Mouse (Mus musculus): ENCODE results near the gene 4930442H23Rik. TPM values are rescaled to one million over a fixed set of nuclear protein-coding genes. Genes with fewer than 3 reads are reported as not detected.
A peak's percentile ranks its signal among the peaks of the same experiment; 100 is the strongest.

The 4930442H23Rik gene
- total and polyA plus RNA-seq, 3 experiments = not detected

- H3K79me2 ChIP-seq (replicated peaks; ENCODE audit: control insufficient read depth, insufficient read depth, low read length) = no peaks in the 10 kb centered on the region
- H3K4me1 ChIP-seq (ENCODE audit: control insufficient read depth, insufficient read depth, low read length) = peaks cover 5% of the 10 kb centered on the region
- 36% methylated on average over 11 of the region's 11 CpGs for WGBS
- intact Hi-C loops (cut with DNase I) = no loop called here
- H3K36me3 ChIP-seq (ENCODE audit: control insufficient read depth, insufficient read depth, low read length) = no peaks in the 10 kb centered on the region
- peak overlapping the region; percentile 96 for H3K27ac ChIP-seq
- DNase-seq = peak; percentile 48 to 56
- H3K9ac ChIP-seq (ENCODE audit: low read depth, low read length) = peak overlapping the region; percentile 82
- H3K4me3 ChIP-seq = peak overlapping the region; percentile 55
- H3K27me3 ChIP-seq (ENCODE audit: control insufficient read depth, insufficient read depth, low read length) = no peaks in the 10 kb centered on the region; the same call in 1 of the 2 replicates
- TF ChIP-seq EP300 (IDR thresholded peaks at IDR 0.05; ENCODE audit: insufficient read depth, low read depth, low read length) (no peak), POLR2A (IDR thresholded peaks at IDR 0.05; ENCODE audit: insufficient read depth, low read depth, low read length) (peak; percentile 58; the same call in 1 of the 2 replicates)
These were observed 12.9 kb upstream of the 4930442H23Rik start for GRCm38 (mm10) chr10:81196470-81197065.

GRCm38 (mm10) chr10:81195300-81195699, 11.7 kb upstream of the 4930442H23Rik start:
- Histone ChIP-seq H3K9ac (ENCODE audit: low read depth, low read length) (peak overlapping the region; percentile 82), H3K79me2 (replicated peaks; ENCODE audit: control insufficient read depth, insufficient read depth, low read length) (no peaks in the 10 kb centered on the region), H3K27me3 (ENCODE audit: control insufficient read depth, insufficient read depth, low read length) (no peaks in the 10 kb centered on the region; the same call in 1 of the 2 replicates), H3K4me1 (ENCODE audit: control insufficient read depth, insufficient read depth, low read length) (peaks cover 5% of the 10 kb centered on the region), H3K36me3 (ENCODE audit: control insufficient read depth, insufficient read depth, low read length) (no peaks in the 10 kb centered on the region), H3K4me3 (peak overlapping the region; percentile 55), H3K27ac (peak overlapping the region; percentile 96)
- TF ChIP-seq CTCF (IDR thresholded peaks at IDR 0.05) = no peak
- TF ChIP-seq EP300 (IDR thresholded peaks at IDR 0.05; ENCODE audit: insufficient read depth, low read depth, low read length) = no peak
- peak; percentile 53; the same call in 1 of the 2 replicates for TF ChIP-seq POLR2A (IDR thresholded peaks at IDR 0.05; ENCODE audit: insufficient read depth, low read depth, low read length)
- peak; percentile 39 to 41 for DNase-seq
- whole genome bisulfite sequencing = 36% methylated on average over 4 of the region's 4 CpGs
- intact Hi-C loops (cut with DNase I) = no loop called here

GRCm38 (mm10) chr10:81193991-81194774, 10.5 kb upstream of the 4930442H23Rik start:
- Histone ChIP-seq H3K27ac (peak overlapping the region; percentile 97), H3K79me2 (replicated peaks; ENCODE audit: control insufficient read depth, insufficient read depth, low read length) (no peaks in the 10 kb centered on the region), H3K36me3 (ENCODE audit: control insufficient read depth, insufficient read depth, low read length) (no peaks in the 10 kb centered on the region), H3K27me3 (ENCODE audit: control insufficient read depth, insufficient read depth, low read length) (no peaks in the 10 kb centered on the region; the same call in 1 of the 2 replicates), H3K9ac (ENCODE audit: low read depth, low read length) (peak overlapping the region; percentile 82), H3K4me1 (ENCODE audit: control insufficient read depth, insufficient read depth, low read length) (peaks cover 5% of the 10 kb centered on the region), H3K4me3 (peak overlapping the region; percentile 55)
- WGBS = 10% methylated on average over 37 of the region's 37 CpGs
- intact Hi-C loops (cut with DNase I) = no loop called here
- peak; percentile 72 to 74 for DNase-seq
- TF ChIP-seq CTCF (IDR thresholded peaks at IDR 0.05) (no peak), EP300 (IDR thresholded peaks at IDR 0.05; ENCODE audit: insufficient read depth, low read depth, low read length) (peak; percentile 88), POLR2A (IDR thresholded peaks at IDR 0.05; ENCODE audit: insufficient read depth, low read depth, low read length) (peak; percentile 98)

GRCm38 (mm10) chr10:81192968-81193501, 9.4 kb upstream of the 4930442H23Rik start:
- WGBS = 2% methylated on average over 19 of the region's 19 CpGs
- peaks cover 5% of the 10 kb centered on the region for H3K4me1 ChIP-seq (ENCODE audit: control insufficient read depth, insufficient read depth, low read length)
- H3K4me3 ChIP-seq = peak overlapping the region; percentile 74
- H3K36me3 ChIP-seq (ENCODE audit: control insufficient read depth, insufficient read depth, low read length) = no peaks in the 10 kb centered on the region
- peak; percentile 61 to 62 for DNase-seq
- H3K9ac ChIP-seq (ENCODE audit: low read depth, low read length) = peak overlapping the region; percentile 92
- intact Hi-C loops (cut with DNase I) = no loop called here
- H3K27ac ChIP-seq = peak overlapping the region; percentile 97
- H3K79me2 ChIP-seq (replicated peaks; ENCODE audit: control insufficient read depth, insufficient read depth, low read length) = no peaks in the 10 kb centered on the region
- no peaks in the 10 kb centered on the region; the same call in 1 of the 2 replicates for H3K27me3 ChIP-seq (ENCODE audit: control insufficient read depth, insufficient read depth, low read length)
- TF ChIP-seq EP300 (IDR thresholded peaks at IDR 0.05; ENCODE audit: insufficient read depth, low read depth, low read length) (0 out of 2 replicates have a peak, but pooled peaks have one; percentile 38), CTCF (IDR thresholded peaks at IDR 0.05) (no peak), POLR2A (IDR thresholded peaks at IDR 0.05; ENCODE audit: insufficient read depth, low read depth, low read length) (0 out of 2 replicates have a peak, but pooled peaks have one; percentile 15)

GRCm38 (mm10) chr10:81192270-81192967, 8.8 kb upstream of the 4930442H23Rik start:
- H3K79me2 ChIP-seq (replicated peaks; ENCODE audit: control insufficient read depth, insufficient read depth, low read length) = no peaks in the 10 kb centered on the region
- H3K4me1 ChIP-seq (ENCODE audit: control insufficient read depth, insufficient read depth, low read length) = peaks cover 5% of the 10 kb centered on the region
- H3K27ac ChIP-seq = peak overlapping the region; percentile 97
- H3K27me3 ChIP-seq (ENCODE audit: control insufficient read depth, insufficient read depth, low read length) = no peaks in the 10 kb centered on the region; the same call in 1 of the 2 replicates
- H3K4me3 ChIP-seq = peak overlapping the region; percentile 74
- WGBS = 1% methylated on average over 89 of the region's 93 CpGs
- intact Hi-C loops (cut with DNase I) = no loop called here
- H3K36me3 ChIP-seq (ENCODE audit: control insufficient read depth, insufficient read depth, low read length) = no peaks in the 10 kb centered on the region
- TF ChIP-seq POLR2A (IDR thresholded peaks at IDR 0.05; ENCODE audit: insufficient read depth, low read depth, low read length) = peak; percentile 77
- no peak for TF ChIP-seq EP300 (IDR thresholded peaks at IDR 0.05; ENCODE audit: insufficient read depth, low read depth, low read length)
- peak; percentile 24; the same call in 1 of the 2 replicates for TF ChIP-seq CTCF (IDR thresholded peaks at IDR 0.05)
- DNase-seq = peak; percentile 89 to 94
- peak overlapping the region; percentile 92 for H3K9ac ChIP-seq (ENCODE audit: low read depth, low read length)
